Mouse (Mus musculus): Measurements from ENCODE around the gene Lrp2. TPM values are rescaled to one million over a fixed set of nuclear protein-coding genes. Genes with fewer than 3 reads are reported as not detected.

Gene Lrp2
- polyA plus RNA-seq (2014; fragmentation: Illumina TruSeq; extraction: RNeasy Lipid Tissue Mini Kit (QIAGEN cat#74804); ENCODE audit: low read depth, low replicate concordance) = 458 TPM

GRCm38 (mm10) chr2:69585886-69586398 lies at the start of gene Lrp2:
TSS of gene Lrp2 (minus strand) at chr2:69586065.

GRCm38 (mm10) chr2:69380281-69380680 lies 205.6 kb downstream of the Lrp2 start, which contains the start of gene Dhrs9:
TSS of gene Dhrs9 (plus strand) at chr2:69380445.

Other genes with a start within 250 kb of the Lrp2 start
- not detected for gene Abcb11, start 243.4 kb downstream of the Lrp2 start, polyA plus RNA-seq (2014; fragmentation: Illumina TruSeq; extraction: RNeasy Lipid Tissue Mini Kit (QIAGEN cat#74804); ENCODE audit: low read depth, low replicate concordance)
- not detected for gene Dhrs9, start 205.6 kb downstream of the Lrp2 start, polyA plus RNA-seq (2014; fragmentation: Illumina TruSeq; extraction: RNeasy Lipid Tissue Mini Kit (QIAGEN cat#74804); ENCODE audit: low read depth, low replicate concordance)
- gene Bbs5, start 61.1 kb upstream of the Lrp2 start, polyA plus RNA-seq (2014; fragmentation: Illumina TruSeq; extraction: RNeasy Lipid Tissue Mini Kit (QIAGEN cat#74804); ENCODE audit: low read depth, low replicate concordance) = 27.0 TPM
- 0.40 TPM for gene Klhl41, start 84.1 kb upstream of the Lrp2 start, polyA plus RNA-seq (2014; fragmentation: Illumina TruSeq; extraction: RNeasy Lipid Tissue Mini Kit (QIAGEN cat#74804); ENCODE audit: low read depth, low replicate concordance)
- 59.7 TPM for gene Fastkd1, start 127.5 kb upstream of the Lrp2 start, polyA plus RNA-seq (2014; fragmentation: Illumina TruSeq; extraction: RNeasy Lipid Tissue Mini Kit (QIAGEN cat#74804); ENCODE audit: low read depth, low replicate concordance)
- gene Ppig, start 136.5 kb upstream of the Lrp2 start, polyA plus RNA-seq (2014; fragmentation: Illumina TruSeq; extraction: RNeasy Lipid Tissue Mini Kit (QIAGEN cat#74804); ENCODE audit: low read depth, low replicate concordance) = 161 TPM
- gene Ccdc173, start 203.5 kb upstream of the Lrp2 start, polyA plus RNA-seq (2014; fragmentation: Illumina TruSeq; extraction: RNeasy Lipid Tissue Mini Kit (QIAGEN cat#74804); ENCODE audit: low read depth, low replicate concordance) = 9.6 TPM
- gene Phospho2, start 203.6 kb upstream of the Lrp2 start, polyA plus RNA-seq (2014; fragmentation: Illumina TruSeq; extraction: RNeasy Lipid Tissue Mini Kit (QIAGEN cat#74804); ENCODE audit: low read depth, low replicate concordance) = 66.9 TPM
- 4.0 TPM for gene Klhl23, start 235.9 kb upstream of the Lrp2 start, polyA plus RNA-seq (2014; fragmentation: Illumina TruSeq; extraction: RNeasy Lipid Tissue Mini Kit (QIAGEN cat#74804); ENCODE audit: low read depth, low replicate concordance)

Measured in kidney, adult 10 weeks (tissue).